Mouse (Mus musculus): Measurements from ENCODE around the gene Fkbpl.

Fkbpl gene

GRCm38 (mm10) chr17:34627093-34627942, 17.2 kb upstream of the Fkbpl start:
- peak; percentile 80 to 86 for DNase-seq

- DNase-seq: peak; percentile 82 to 84
Observed at GRCm38 (mm10) chr17:34627943-34628643, 16.5 kb upstream of the Fkbpl start, which contains the start of gene Ppt2. Gene Ppt2, minus strand, starts transcription at chr17:34628510.

GRCm38 (mm10) chr17:34628644-34628967, 16.0 kb upstream of the Fkbpl start:
- DNase-seq: no peak

- peak; percentile 58 to 63 for DNase-seq
Observed at GRCm38 (mm10) chr17:34629221-34629751, 15.3 kb upstream of the Fkbpl start, which contains the start of gene Prrt1. Gene Prrt1, plus strand, starts transcription at chr17:34629533.

GRCm38 (mm10) chr17:34629796-34630603, 14.6 kb upstream of the Fkbpl start:
- peak; percentile 62 to 69 for DNase-seq

- peak; percentile 51 to 59 for DNase-seq
Observed at GRCm38 (mm10) chr17:34630761-34631301, 13.7 kb upstream of the Fkbpl start.

GRCm38 (mm10) chr17:34631647-34632046, 12.9 kb upstream of the Fkbpl start:
- DNase-seq: peak; percentile 49 to 55

- DNase-seq: peak; percentile 80 to 82
Observed at GRCm38 (mm10) chr17:34632261-34632691, 12.3 kb upstream of the Fkbpl start.

- DNase-seq: no peak
Observed at GRCm38 (mm10) chr17:34635671-34636070, 8.9 kb upstream of the Fkbpl start.

GRCm38 (mm10) chr17:34637459-34637858, 7.1 kb upstream of the Fkbpl start:
- no peak for DNase-seq

GRCm38 (mm10) chr17:34639461-34640255, 4.9 kb upstream of the Fkbpl start:
- DNase-seq: peak in 1 of 2 experiments; percentile 22

- DNase-seq: peak; percentile 85 to 89
Observed at GRCm38 (mm10) chr17:34640778-34641601, 3.6 kb upstream of the Fkbpl start.

GRCm38 (mm10) chr17:34641945-34642344, 2.6 kb upstream of the Fkbpl start:
- DNase-seq: no peak

GRCm38 (mm10) chr17:34643379-34643778, 1.2 kb upstream of the Fkbpl start:
- DNase-seq: no peak

GRCm38 (mm10) chr17:34643944-34644343, 620 bp upstream of the Fkbpl start:
- peak; percentile 79 to 82 for DNase-seq

- DNase-seq: no peak
Observed at GRCm38 (mm10) chr17:34645256-34645829, 779 bp downstream of the Fkbpl start.

GRCm38 (mm10) chr17:34645831-34646511, 1.4 kb downstream of the Fkbpl start:
- DNase-seq: no peak

- DNase-seq: peak; percentile 93 to 94
Observed at GRCm38 (mm10) chr17:34646906-34647787, 2.6 kb downstream of the Fkbpl start, which contains the start of gene Atf6b. Gene Atf6b, plus strand, starts transcription at chr17:34647146.
